Mouse (Mus musculus): ENCODE measurements around the gene Rasl10a. TPM values are rescaled to one million over a fixed set of nuclear protein-coding genes. Genes with fewer than 3 reads are reported as not detected.
"Not testable (repeated sequence)": the region's sequence is repeated elsewhere in the genome, so short reads cannot be mapped to it uniquely, and the experiment has no call there.

Gene Rasl10a
- total RNA-seq, 1 experiment from 2014 or later, result not detected

- 0 out of 4 replicates have a peak, but pooled peaks of 1 of the 2 experiments have one; percentile 5 for ATAC-seq (replicated peaks in 1 of 2; ENCODE audit: insufficient read depth in 1 of 2, low FRiP score in 2 of 2, low TSS enrichment in 1 of 2, low read depth in 1 of 2, poor library complexity in 2 of 2, severe bottlenecking in 2 of 2)
Measured at GRCm38 (mm10) chr11:5063561-5064281, 5.8 kb downstream of the Rasl10a start.

GRCm38 (mm10) chr11:5064282-5065055 is 6.5 kb downstream of the Rasl10a start:
- ATAC-seq (replicated peaks in 1 of 2; ENCODE audit: insufficient read depth in 1 of 2, low FRiP score in 2 of 2, low TSS enrichment in 1 of 2, low read depth in 1 of 2, poor library complexity in 2 of 2, severe bottlenecking in 2 of 2), result no peak

- ATAC-seq (replicated peaks in 1 of 2; ENCODE audit: insufficient read depth in 1 of 2, low FRiP score in 2 of 2, low TSS enrichment in 1 of 2, low read depth in 1 of 2, poor library complexity in 2 of 2, severe bottlenecking in 2 of 2), result peak; percentile 16 to 33; a peak in 2 of 4 replicates
Measured at GRCm38 (mm10) chr11:5065056-5065821, 7.3 kb downstream of the Rasl10a start, which contains the start of gene Gas2l1. Gas2l1 (minus strand) TSS chr11:5065327.

- ATAC-seq (replicated peaks in 1 of 2; ENCODE audit: insufficient read depth in 1 of 2, low FRiP score in 2 of 2, low TSS enrichment in 1 of 2, low read depth in 1 of 2, poor library complexity in 2 of 2, severe bottlenecking in 2 of 2), result no peak
Measured at GRCm38 (mm10) chr11:5067063-5067462, 9.1 kb downstream of the Rasl10a start.

GRCm38 (mm10) chr11:5068126-5068971 is 10.4 kb downstream of the Rasl10a start:
- no peak for ATAC-seq (replicated peaks in 1 of 2; ENCODE audit: insufficient read depth in 1 of 2, low FRiP score in 2 of 2, low TSS enrichment in 1 of 2, low read depth in 1 of 2, poor library complexity in 2 of 2, severe bottlenecking in 2 of 2)

- no peak; a peak in 1 of 4 replicates for ATAC-seq (replicated peaks in 1 of 2; ENCODE audit: insufficient read depth in 1 of 2, low FRiP score in 2 of 2, low TSS enrichment in 1 of 2, low read depth in 1 of 2, poor library complexity in 2 of 2, severe bottlenecking in 2 of 2)
Measured at GRCm38 (mm10) chr11:5074882-5075281, 17.0 kb downstream of the Rasl10a start.

GRCm38 (mm10) chr11:5075760-5076159 is 17.8 kb downstream of the Rasl10a start:
- no peak for ATAC-seq (replicated peaks in 1 of 2; ENCODE audit: insufficient read depth in 1 of 2, low FRiP score in 2 of 2, low TSS enrichment in 1 of 2, low read depth in 1 of 2, poor library complexity in 2 of 2, severe bottlenecking in 2 of 2)

- ATAC-seq (replicated peaks in 1 of 2; ENCODE audit: insufficient read depth in 1 of 2, low FRiP score in 2 of 2, low TSS enrichment in 1 of 2, low read depth in 1 of 2, poor library complexity in 2 of 2, severe bottlenecking in 2 of 2), result not testable (repeated sequence)
Measured at GRCm38 (mm10) chr11:5076843-5077242, 18.9 kb downstream of the Rasl10a start.

GRCm38 (mm10) chr11:5089147-5089546 is 31.2 kb downstream of the Rasl10a start:
- no peak for ATAC-seq (replicated peaks in 1 of 2; ENCODE audit: insufficient read depth in 1 of 2, low FRiP score in 2 of 2, low TSS enrichment in 1 of 2, low read depth in 1 of 2, poor library complexity in 2 of 2, severe bottlenecking in 2 of 2)

- peak in 1 of 2 experiments; percentile 51; a peak in 1 of 4 replicates for ATAC-seq (replicated peaks in 1 of 2; ENCODE audit: insufficient read depth in 1 of 2, low FRiP score in 2 of 2, low TSS enrichment in 1 of 2, low read depth in 1 of 2, poor library complexity in 2 of 2, severe bottlenecking in 2 of 2)
Measured at GRCm38 (mm10) chr11:5091706-5092105, 33.8 kb downstream of the Rasl10a start.

GRCm38 (mm10) chr11:5095877-5096276 is 37.9 kb downstream of the Rasl10a start:
- no peak for ATAC-seq (replicated peaks in 1 of 2; ENCODE audit: insufficient read depth in 1 of 2, low FRiP score in 2 of 2, low TSS enrichment in 1 of 2, low read depth in 1 of 2, poor library complexity in 2 of 2, severe bottlenecking in 2 of 2)

- ATAC-seq (replicated peaks in 1 of 2; ENCODE audit: insufficient read depth in 1 of 2, low FRiP score in 2 of 2, low TSS enrichment in 1 of 2, low read depth in 1 of 2, poor library complexity in 2 of 2, severe bottlenecking in 2 of 2), result no peak
Measured at GRCm38 (mm10) chr11:5096480-5097020, 38.6 kb downstream of the Rasl10a start.

GRCm38 (mm10) chr11:5098035-5098735 is 40.3 kb downstream of the Rasl10a start:
- ATAC-seq (replicated peaks in 1 of 2; ENCODE audit: insufficient read depth in 1 of 2, low FRiP score in 2 of 2, low TSS enrichment in 1 of 2, low read depth in 1 of 2, poor library complexity in 2 of 2, severe bottlenecking in 2 of 2), result no peak

GRCm38 (mm10) chr11:5098736-5099542 is 41.0 kb downstream of the Rasl10a start, which contains the start of the genes Rhbdd3 and Ewsr1:
Rhbdd3 (plus strand) TSS chr11:5098926.
Ewsr1 (minus strand) TSS chr11:5099266.
- peak; percentile 83 to 84 for ATAC-seq (replicated peaks in 1 of 2; ENCODE audit: insufficient read depth in 1 of 2, low FRiP score in 2 of 2, low TSS enrichment in 1 of 2, low read depth in 1 of 2, poor library complexity in 2 of 2, severe bottlenecking in 2 of 2)

- ATAC-seq (replicated peaks in 1 of 2; ENCODE audit: insufficient read depth in 1 of 2, low FRiP score in 2 of 2, low TSS enrichment in 1 of 2, low read depth in 1 of 2, poor library complexity in 2 of 2, severe bottlenecking in 2 of 2), result peak; percentile 69 to 73
Measured at GRCm38 (mm10) chr11:5099576-5100183, 41.8 kb downstream of the Rasl10a start.
